Comparison of ENCODE assay signal across 10 mouse cellular contexts in the genomic region with DNA sequence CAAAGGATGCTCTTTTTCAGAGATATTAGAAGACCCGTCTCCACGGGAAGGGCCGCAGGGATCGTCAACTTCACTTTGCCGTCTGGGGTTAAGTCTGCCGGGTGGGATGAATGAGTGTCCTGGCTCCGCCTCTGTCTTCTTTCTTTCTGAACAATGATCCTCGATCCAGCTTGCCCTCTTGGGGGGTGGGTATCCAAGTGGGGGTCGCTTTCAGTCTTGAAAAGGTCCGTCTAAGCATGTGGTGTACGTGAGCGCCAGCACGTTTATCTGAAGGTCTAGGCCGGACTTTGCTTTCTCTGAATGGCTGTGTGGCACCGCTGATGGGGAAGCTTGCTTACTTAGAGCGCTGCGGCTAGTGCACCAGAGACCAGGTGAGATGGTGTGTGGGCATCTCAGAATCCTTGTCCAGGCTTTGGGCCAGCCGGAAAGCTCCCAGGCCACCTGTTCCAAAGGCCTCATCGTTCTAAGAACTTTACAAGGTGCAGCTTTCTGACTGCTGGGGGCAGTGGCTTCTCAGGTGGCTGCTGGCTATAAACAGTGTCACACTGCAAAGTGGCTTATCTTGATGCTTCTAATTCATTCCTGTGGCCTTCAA. TPM values are rescaled to one million over a fixed set of nuclear protein-coding genes. Genes with fewer than 3 reads are reported as not detected.
DNase-seq lines count a peak whose midpoint lies in the region; ATAC-seq and TF ChIP-seq lines count a peak whose summit lies in the region.
"Had no signal": no experiment of that assay in that cellular context is flagged by ENCODE, and none has a peak within 500 bp of the region (broad histone marks: within the 10 kb centered on the region; RNA-seq: fewer than 3 reads in every experiment).

No protein-coding gene starts in this region.

- no peak for TF ChIP-seq CTCF in lung, postnatal 0 days (IDR thresholded peaks at IDR 0.05)

- no peak for TF ChIP-seq EP300 in lung, postnatal 0 days (IDR thresholded peaks at IDR 0.05)

- H3K27me3 ChIP-seq in lung, embryonic 16.5 days (ENCODE audit: control insufficient read depth, insufficient read depth, low read depth, low read length) = no peaks in the 10 kb centered on the region
- H3K27me3 ChIP-seq in lung, postnatal 0 days (replicated peaks; ENCODE audit: insufficient read depth, low read length) = no peaks in the 10 kb centered on the region
- H3K27me3 ChIP-seq in forebrain, embryonic 14.5 days (replicated peaks; ENCODE audit: control insufficient read depth, insufficient read depth, low read length) = no peaks in the 10 kb centered on the region
- peaks cover 14% of the 10 kb centered on the region; the same call in 1 of the 2 replicates for H3K27me3 ChIP-seq in limb, embryonic 13.5 days
- H3K27me3 ChIP-seq in stomach, embryonic 15.5 days (replicated peaks) = 0 out of 2 replicates have a peak, but pooled peaks cover 3% of the 10 kb centered on the region
- H3K27me3 ChIP-seq: embryonic facial prominence, embryonic 15.5 days had no signal

- H3K27ac ChIP-seq in lung, embryonic 16.5 days (ENCODE audit: low read length) = no peak overlapping the region
- no peak overlapping the region for H3K27ac ChIP-seq in lung, postnatal 0 days (ENCODE audit: low read length)
- peak overlapping the region; percentile 44; the same call in 1 of the 2 replicates for H3K27ac ChIP-seq in forebrain, embryonic 14.5 days (ENCODE audit: low read depth, low read length)
- H3K27ac ChIP-seq in limb, embryonic 13.5 days = no peak overlapping the region; the same call in 1 of the 2 replicates
- no peak overlapping the region for H3K27ac ChIP-seq in stomach, embryonic 15.5 days
- H3K27ac ChIP-seq: embryonic facial prominence, embryonic 15.5 days had no signal

- WGBS in lung, embryonic 16.5 days = 65% methylated on average over 19 of the region's 19 CpGs
- WGBS in lung, postnatal 0 days = 62% methylated on average over 19 of the region's 19 CpGs
- 9% methylated on average over 19 of the region's 19 CpGs for WGBS in forebrain, embryonic 14.5 days
- WGBS in limb, embryonic 13.5 days = 71% methylated on average over 19 of the region's 19 CpGs
- 61% methylated on average over 19 of the region's 19 CpGs for WGBS in stomach, embryonic 15.5 days

- no peak overlapping the region for H3K4me3 ChIP-seq in lung, embryonic 16.5 days (ENCODE audit: low read length)
- no peak overlapping the region for H3K4me3 ChIP-seq in lung, postnatal 0 days (ENCODE audit: low read depth, low read length)
- H3K4me3 ChIP-seq in forebrain, embryonic 14.5 days (ENCODE audit: low read depth, low read length) = peak overlapping the region; percentile 87
- no peak overlapping the region for H3K4me3 ChIP-seq in limb, embryonic 13.5 days
- no peak overlapping the region for H3K4me3 ChIP-seq in stomach, embryonic 15.5 days (replicated peaks)

- no peak for ATAC-seq in lung, embryonic 16.5 days (ENCODE audit: low read depth)
- no peak for ATAC-seq in lung, postnatal 0 days
- ATAC-seq in forebrain, embryonic 14.5 days = no peak
- no peak for ATAC-seq in limb, embryonic 13.5 days (ENCODE audit: low FRiP score, low read depth)
- ATAC-seq in stomach, embryonic 15.5 days (ENCODE audit: insufficient read depth, low FRiP score, low read depth) = no peak
- ATAC-seq in CD4-positive, CD25-positive, alpha-beta regulatory T cell, adult 4 months = no peak
- ATAC-seq: liver, postnatal 0 days had no signal

- H3K9ac ChIP-seq in lung, embryonic 16.5 days (ENCODE audit: low read length) = peak overlapping the region; percentile 28; the same call in 1 of the 2 replicates
- H3K9ac ChIP-seq in lung, postnatal 0 days (replicated peaks; ENCODE audit: low read depth) = no peak overlapping the region
- peak overlapping the region; percentile 44 for H3K9ac ChIP-seq in forebrain, embryonic 14.5 days (ENCODE audit: low read length)
- H3K9ac ChIP-seq in limb, embryonic 13.5 days = 0 out of 2 replicates have a peak overlapping the region, but pooled peaks have one; percentile 31
- no peak overlapping the region for H3K9ac ChIP-seq in stomach, embryonic 15.5 days
- H3K9ac ChIP-seq: embryonic facial prominence, embryonic 15.5 days; liver, postnatal 0 days had no signal

- no peak for DNase-seq in lung, postnatal 0 days (ENCODE audit: low spot score)
- no peak for DNase-seq in forebrain, embryonic 14.5 days (ENCODE audit: low spot score)
- no peak for DNase-seq in right cerebral cortex, postnatal 4 days
- no peak for DNase-seq in spleen, postnatal 4 days (ENCODE audit: low spot score in 2 of 2)
- DNase-seq: liver, postnatal 0 days had no signal

- H3K9me3 ChIP-seq in lung, embryonic 16.5 days (ENCODE audit: control insufficient read depth, low read length) = no peaks in the 10 kb centered on the region
- H3K9me3 ChIP-seq in lung, postnatal 0 days (ENCODE audit: low read length) = no peaks in the 10 kb centered on the region
- no peaks in the 10 kb centered on the region for H3K9me3 ChIP-seq in forebrain, embryonic 14.5 days (replicated peaks; ENCODE audit: control insufficient read depth, low read length)
- H3K9me3 ChIP-seq in limb, embryonic 13.5 days = no peaks in the 10 kb centered on the region
- H3K9me3 ChIP-seq in stomach, embryonic 15.5 days = no peaks in the 10 kb centered on the region
- H3K9me3 ChIP-seq: embryonic facial prominence, embryonic 15.5 days had no signal

- H3K36me3 ChIP-seq in lung, embryonic 16.5 days (ENCODE audit: control insufficient read depth, insufficient read depth, low read length) = no peaks in the 10 kb centered on the region
- H3K36me3 ChIP-seq in lung, postnatal 0 days (ENCODE audit: insufficient read depth, low read length) = no peaks in the 10 kb centered on the region
- H3K36me3 ChIP-seq in forebrain, embryonic 14.5 days (ENCODE audit: control insufficient read depth, insufficient read depth, low read length) = no peaks in the 10 kb centered on the region
- H3K36me3 ChIP-seq in limb, embryonic 13.5 days = no peaks in the 10 kb centered on the region
- H3K36me3 ChIP-seq in stomach, embryonic 15.5 days = no peaks in the 10 kb centered on the region
- H3K36me3 ChIP-seq: embryonic facial prominence, embryonic 15.5 days had no signal

- peak overlapping the region; percentile 23 for H3K4me2 ChIP-seq in lung, embryonic 16.5 days (ENCODE audit: low read depth, low read length)
- H3K4me2 ChIP-seq in lung, postnatal 0 days (replicated peaks; ENCODE audit: low read depth, low read length) = no peak overlapping the region
- H3K4me2 ChIP-seq in forebrain, embryonic 14.5 days (ENCODE audit: low read length) = peak overlapping the region; percentile 93
- peak overlapping the region; percentile 94; the same call in 1 of the 2 replicates for H3K4me2 ChIP-seq in limb, embryonic 13.5 days (replicated peaks)
- H3K4me2 ChIP-seq in stomach, embryonic 15.5 days = peak overlapping the region; percentile 27
- H3K4me2 ChIP-seq: embryonic facial prominence, embryonic 15.5 days had no signal

- H3K4me1 ChIP-seq in lung, embryonic 16.5 days (replicated peaks; ENCODE audit: control insufficient read depth, insufficient read depth, low read length) = peaks cover 37% of the 10 kb centered on the region
- peaks cover 15% of the 10 kb centered on the region; the same call in 1 of the 2 replicates for H3K4me1 ChIP-seq in lung, postnatal 0 days (ENCODE audit: insufficient read depth, low read depth, low read length)
- peaks cover 47% of the 10 kb centered on the region for H3K4me1 ChIP-seq in forebrain, embryonic 14.5 days (ENCODE audit: control insufficient read depth, insufficient read depth, low read length)
- peaks cover 38% of the 10 kb centered on the region for H3K4me1 ChIP-seq in limb, embryonic 13.5 days
- H3K4me1 ChIP-seq in stomach, embryonic 15.5 days = peaks cover 33% of the 10 kb centered on the region

RNA-seq across cellular contexts. Expression of a gene that starts 2.8 kb away (rescaled TPM):
- 27.1 and 29.2 TPM in 2 replicates for polyA plus RNA-seq in lung, embryonic 16.5 days (2015; fragmentation: Nextera tagmentation; extraction: Ambion mirVana)
- 27.1 and 28.6 TPM in 2 replicates for polyA plus RNA-seq in lung, postnatal 0 days (2015; fragmentation: Nextera tagmentation; extraction: Ambion mirVana)
- polyA plus RNA-seq in forebrain, embryonic 14.5 days (2014; fragmentation: Nextera tagmentation; extraction: Ambion mirVana) = 40.3 and 58.5 TPM in 2 replicates
- polyA plus RNA-seq in limb, embryonic 13.5 days (2015; fragmentation: Nextera tagmentation; extraction: Ambion mirVana) = 17.0 and 17.7 TPM in 2 replicates
- 20.7 and 21.3 TPM in 2 replicates for polyA plus RNA-seq in stomach, embryonic 15.5 days (2015; fragmentation: Nextera tagmentation; extraction: Ambion mirVana)
- 10 to 100 TPM in 1 of 2 experiments, 1 to 10 TPM in 1; 8.9 to 10.7 TPM for polyA plus RNA-seq in CD4-positive, CD25-positive, alpha-beta regulatory T cell, adult 4 months (2017; shearing (Covaris generic))

RNA-seq across cellular contexts. Expression of a gene that starts 23.1 kb away (rescaled TPM):
- 147 and 155 TPM in 2 replicates for polyA plus RNA-seq in lung, embryonic 16.5 days (2015; fragmentation: Nextera tagmentation; extraction: Ambion mirVana)
- 117 and 122 TPM in 2 replicates for polyA plus RNA-seq in lung, postnatal 0 days (2015; fragmentation: Nextera tagmentation; extraction: Ambion mirVana)
- polyA plus RNA-seq in forebrain, embryonic 14.5 days (2014; fragmentation: Nextera tagmentation; extraction: Ambion mirVana) = 105 and 131 TPM in 2 replicates
- polyA plus RNA-seq in limb, embryonic 13.5 days (2015; fragmentation: Nextera tagmentation; extraction: Ambion mirVana) = 167 and 187 TPM in 2 replicates
- polyA plus RNA-seq in stomach, embryonic 15.5 days (2015; fragmentation: Nextera tagmentation; extraction: Ambion mirVana) = 153 and 179 TPM in 2 replicates
- polyA plus RNA-seq in CD4-positive, CD25-positive, alpha-beta regulatory T cell, adult 4 months (2017; shearing (Covaris generic)) = 1 to 10 TPM; 1.5 to 6.2 TPM

Comparison
In these comparisons a context has a peak if more than half of its experiments do, and no peak if none do; other contexts are left out.
1. H3K9ac ChIP-seq: peak in lung, embryonic 16.5 days (single experiment), forebrain, embryonic 14.5 days (single experiment) and limb, embryonic 13.5 days (single experiment); none in lung, postnatal 0 days (single experiment) and stomach, embryonic 15.5 days (single experiment).
2. RNA of a gene that starts 23.1 kb away (polyA plus RNA-seq): 153 to 179 TPM in stomach, embryonic 15.5 days, 167 to 187 TPM in limb, embryonic 13.5 days, 147 to 155 TPM in lung, embryonic 16.5 days, 105 to 131 TPM in forebrain, embryonic 14.5 days and 117 to 122 TPM in lung, postnatal 0 days; 1.5 to 6.2 TPM in CD4-positive, CD25-positive, alpha-beta regulatory T cell, adult 4 months; every median in the first group is over 10 times any median in the second.